Mouse (Mus musculus) embryonic facial prominence, embryonic 15.5 days (tissue): Measurements from ENCODE around the gene Spint2. TPM values are rescaled to one million over a fixed set of nuclear protein-coding genes. Genes with fewer than 3 reads are reported as not detected.
A peak's percentile ranks its signal among the peaks of the same experiment; 100 is the strongest.

Source experiments
- ATAC-seq: fragments of 200-750 bp; cut with Nextera tagmentation; 2 replicates; pipeline ENCODE4 v1.8.0; 2017; ENCODE audit warnings: low read depth, moderate TSS enrichment; ENCODE audit not compliant: insufficient number of reproducible peaks, low FRiP score, low TSS enrichment
- H3K27ac ChIP-seq: fragments of 300-500 bp; sonication (generic); replicated peaks from 2 replicates; pipeline ENCODE4 v1.5.1; 2015; ENCODE audit warnings: mild to moderate bottlenecking, inconsistent platforms
- H3K27me3 ChIP-seq: fragments of 300-500 bp; sonication (generic); 2 replicates; pipeline ENCODE4 v1.6.1; 2015; ENCODE audit warnings: inconsistent platforms
- H3K36me3 ChIP-seq: fragments of 300-500 bp; sonication (generic); 2 replicates; pipeline ENCODE4 v1.6.1; 2015; ENCODE audit warnings: mild to moderate bottlenecking, inconsistent platforms
- H3K4me1 ChIP-seq: fragments of 300-500 bp; sonication (generic); 2 replicates; pipeline ENCODE4 v1.6.1; 2015; ENCODE audit warnings: inconsistent platforms
- H3K4me2 ChIP-seq: fragments of 300-500 bp; sonication (generic); replicated peaks from 2 replicates; pipeline ENCODE4 v1.6.1; 2015; ENCODE audit warnings: mild to moderate bottlenecking, inconsistent platforms
- H3K4me3 ChIP-seq: fragments of 300-500 bp; sonication (generic); replicated peaks from 2 replicates; pipeline ENCODE4 v1.5.1; 2015; ENCODE audit warnings: mild to moderate bottlenecking, inconsistent platforms
- H3K9ac ChIP-seq: fragments of 300-500 bp; sonication (generic); 2 replicates; pipeline ENCODE4 v1.6.1; 2015; ENCODE audit warnings: inconsistent platforms
- H3K9me3 ChIP-seq: fragments of 300-500 bp; sonication (generic); replicated peaks from 2 replicates; pipeline ENCODE4 v1.6.1; 2016; ENCODE audit warnings: inconsistent platforms
- WGBS: fragments of 180-500 bp; shearing (Covaris S2); methylation state at CpG from one replicate; pipeline ENCODE4 v1.1.7; 2015; 5-methylcytosine and 5-hydroxymethylcytosine counted together
- polyA plus RNA-seq: library from polyadenylated mRNA; unstranded; fragments of >200 nt; fragmentation: Nextera tagmentation; extraction: Ambion mirVana; gene quantifications from 2 replicates; pipeline ENCODE4 v1.2.1, GENCODE M21; 2015

Gene Spint2
- polyA plus RNA-seq, 1 experiment from 2014 or later: 261 TPM

DNA sequence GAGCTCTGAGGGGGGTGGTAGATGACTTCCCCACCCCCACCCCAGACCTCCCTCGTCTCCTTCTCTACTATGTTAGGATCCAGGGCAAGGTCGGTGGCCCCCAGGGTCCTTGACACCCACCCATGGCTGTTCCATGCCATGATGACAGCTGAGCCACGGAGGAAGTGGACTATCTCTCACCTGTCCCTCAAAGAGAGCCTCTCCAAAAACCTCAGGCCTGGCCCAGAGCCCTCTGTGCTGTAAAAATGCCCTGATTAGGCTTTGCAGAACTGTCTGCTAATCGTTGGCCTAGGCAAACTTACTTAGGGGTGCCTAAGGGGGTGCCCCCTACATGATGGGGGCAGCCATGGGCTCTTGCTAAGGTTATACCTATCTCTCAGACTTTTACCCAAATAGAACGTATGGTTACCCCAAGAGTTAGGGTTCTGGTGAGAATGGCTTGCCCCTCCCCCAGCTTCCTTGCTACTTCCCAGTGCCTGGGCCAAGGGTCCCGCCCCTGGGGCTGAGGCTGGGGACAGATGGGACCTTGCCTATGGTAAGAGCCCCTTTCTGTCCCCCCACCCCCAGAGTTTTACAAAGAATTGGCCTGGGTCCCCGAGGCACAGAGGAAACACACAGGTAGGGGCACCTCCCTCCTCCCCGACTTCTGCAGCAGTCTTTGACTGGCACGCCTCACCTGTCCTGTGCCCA is 32.0 kb upstream of the Spint2 start:
- no peaks in the 10 kb centered on the region for H3K9me3 ChIP-seq
- no peak overlapping the region for H3K4me2 ChIP-seq
- peak overlapping the region; percentile 51; the same call in 1 of the 2 replicates for H3K27ac ChIP-seq
- WGBS: 47% methylated on average over 9 of the region's 9 CpGs
- H3K4me3 ChIP-seq: no peak overlapping the region
- no peaks in the 10 kb centered on the region for H3K27me3 ChIP-seq
- ATAC-seq: no peak
- 0 out of 2 replicates have a peak, but pooled peaks cover 3% of the 10 kb centered on the region for H3K36me3 ChIP-seq
- H3K4me1 ChIP-seq: peaks cover 72% of the 10 kb centered on the region
- no peak overlapping the region for H3K9ac ChIP-seq

GRCm38 (mm10) chr7:29313051-29313450 is 31.3 kb upstream of the Spint2 start:
- no peak for ATAC-seq
- Histone ChIP-seq H3K9me3 (no peaks in the 10 kb centered on the region), H3K27ac (no peak overlapping the region), H3K4me2 (no peak overlapping the region), H3K36me3 (0 out of 2 replicates have a peak, but pooled peaks cover 3% of the 10 kb centered on the region), H3K4me3 (no peak overlapping the region), H3K9ac (no peak overlapping the region), H3K4me1 (peaks cover 72% of the 10 kb centered on the region), H3K27me3 (no peaks in the 10 kb centered on the region)
- WGBS: 22% methylated on average over 9 of the region's 9 CpGs

GRCm38 (mm10) chr7:29309749-29310148 is 28.0 kb upstream of the Spint2 start:
- peak overlapping the region; percentile 50 for H3K4me3 ChIP-seq
- WGBS: 10% methylated on average over 5 of the region's 5 CpGs
- peak overlapping the region; percentile 57; the same call in 1 of the 2 replicates for H3K9ac ChIP-seq
- peaks cover 70% of the 10 kb centered on the region for H3K4me1 ChIP-seq
- 0 out of 2 replicates have a peak overlapping the region, but pooled peaks have one; percentile 65 for H3K27ac ChIP-seq
- ATAC-seq: no peak
- peak overlapping the region; percentile 95 for H3K4me2 ChIP-seq
- no peaks in the 10 kb centered on the region for H3K9me3 ChIP-seq
- H3K27me3 ChIP-seq: peaks cover 6% of the 10 kb centered on the region; the same call in 1 of the 2 replicates
- H3K36me3 ChIP-seq: 0 out of 2 replicates have a peak, but pooled peaks cover 3% of the 10 kb centered on the region

- Histone ChIP-seq H3K4me3 (peak overlapping the region; percentile 50), H3K9ac (peak overlapping the region; percentile 57), H3K9me3 (no peaks in the 10 kb centered on the region), H3K27ac (peak overlapping the region; percentile 65; the same call in 1 of the 2 replicates), H3K4me1 (peaks cover 71% of the 10 kb centered on the region), H3K36me3 (0 out of 2 replicates have a peak, but pooled peaks cover 3% of the 10 kb centered on the region), H3K27me3 (peaks cover 6% of the 10 kb centered on the region; the same call in 1 of the 2 replicates), H3K4me2 (peak overlapping the region; percentile 95)
- under 1% methylated on average over 36 of the region's 36 CpGs for WGBS
- ATAC-seq: no peak
These were observed 27.6 kb upstream of the Spint2 start for GRCm38 (mm10) chr7:29309221-29309721.

GRCm38 (mm10) chr7:29307350-29308104 is 25.8 kb upstream of the Spint2 start:
- ATAC-seq: peak; percentile 83
- peaks cover 66% of the 10 kb centered on the region for H3K4me1 ChIP-seq
- peak overlapping the region; percentile 44 for H3K9ac ChIP-seq
- 0 out of 2 replicates have a peak, but pooled peaks cover 3% of the 10 kb centered on the region for H3K36me3 ChIP-seq
- H3K4me2 ChIP-seq: peak overlapping the region; percentile 95
- WGBS: 2% methylated on average over 42 of the region's 42 CpGs
- peaks cover 6% of the 10 kb centered on the region; the same call in 1 of the 2 replicates for H3K27me3 ChIP-seq
- H3K27ac ChIP-seq: no peak overlapping the region
- H3K4me3 ChIP-seq: peak overlapping the region; percentile 70
- no peaks in the 10 kb centered on the region for H3K9me3 ChIP-seq

- ATAC-seq: no peak
- Histone ChIP-seq H3K4me1 (peaks cover 66% of the 10 kb centered on the region), H3K9ac (no peak overlapping the region), H3K9me3 (no peaks in the 10 kb centered on the region), H3K4me3 (no peak overlapping the region), H3K4me2 (peak overlapping the region; percentile 95; the same call in 1 of the 2 replicates), H3K36me3 (0 out of 2 replicates have a peak, but pooled peaks cover 2% of the 10 kb centered on the region), H3K27me3 (peaks cover 6% of the 10 kb centered on the region; the same call in 1 of the 2 replicates), H3K27ac (no peak overlapping the region)
- 22% methylated on average over 7 of the region's 7 CpGs for WGBS
These were observed 24.9 kb upstream of the Spint2 start for GRCm38 (mm10) chr7:29306619-29307018.

DNA sequence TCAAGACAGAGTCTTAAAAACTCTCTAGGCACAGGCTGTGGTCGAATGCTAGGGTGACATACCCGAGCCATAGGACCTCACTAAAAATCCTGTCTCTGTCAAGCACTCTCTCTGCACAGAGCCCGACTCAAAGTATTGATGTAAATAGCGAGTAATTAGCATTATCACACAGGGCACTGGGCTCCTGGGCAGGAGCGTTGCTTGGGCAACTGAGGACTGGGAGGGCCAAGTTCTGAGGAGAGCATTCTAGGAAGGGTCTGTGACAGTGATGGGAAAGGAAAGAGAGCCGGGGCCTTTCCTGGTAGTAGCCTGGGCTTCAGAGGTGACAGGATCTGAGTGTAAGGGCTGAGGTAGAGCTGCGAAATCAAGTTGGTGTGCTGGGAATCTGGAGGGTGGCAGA is 24.4 kb upstream of the Spint2 start:
- H3K27me3 ChIP-seq: peaks cover 6% of the 10 kb centered on the region; the same call in 1 of the 2 replicates
- H3K36me3 ChIP-seq: no peaks in the 10 kb centered on the region
- H3K4me1 ChIP-seq: peaks cover 68% of the 10 kb centered on the region
- no peaks in the 10 kb centered on the region for H3K9me3 ChIP-seq
- no peak overlapping the region for H3K4me2 ChIP-seq
- no peak for ATAC-seq
- no peak overlapping the region for H3K27ac ChIP-seq
- WGBS: 53% methylated on average over 7 of the region's 7 CpGs
- H3K4me3 ChIP-seq: no peak overlapping the region
- H3K9ac ChIP-seq: no peak overlapping the region

GRCm38 (mm10) chr7:29305263-29305988 is 23.7 kb upstream of the Spint2 start:
- Histone ChIP-seq H3K27me3 (peaks cover 6% of the 10 kb centered on the region; the same call in 1 of the 2 replicates), H3K4me1 (peaks cover 70% of the 10 kb centered on the region), H3K4me2 (peak overlapping the region; percentile 96), H3K4me3 (peak overlapping the region; percentile 54), H3K9me3 (no peaks in the 10 kb centered on the region), H3K9ac (no peak overlapping the region), H3K36me3 (no peaks in the 10 kb centered on the region), H3K27ac (no peak overlapping the region)
- ATAC-seq: no peak
- WGBS: 35% methylated on average over 9 of the region's 9 CpGs

- Histone ChIP-seq H3K27ac (no peak overlapping the region), H3K4me3 (peak overlapping the region; percentile 54), H3K4me1 (peaks cover 65% of the 10 kb centered on the region), H3K36me3 (no peaks in the 10 kb centered on the region), H3K9ac (peak overlapping the region; percentile 37), H3K9me3 (no peaks in the 10 kb centered on the region), H3K4me2 (peak overlapping the region; percentile 96), H3K27me3 (peaks cover 6% of the 10 kb centered on the region; the same call in 1 of the 2 replicates)
- under 1% methylated on average over 48 of the region's 48 CpGs for WGBS
- no peak for ATAC-seq
These were observed 23.0 kb upstream of the Spint2 start for GRCm38 (mm10) chr7:29304463-29305262.
